Mouse (Mus musculus) embryonic facial prominence, embryonic 14.5 days (tissue): ENCODE measurements around the gene Cspg4. TPM values are rescaled to one million over a fixed set of nuclear protein-coding genes. Genes with fewer than 3 reads are reported as not detected.

Experiments used
- ATAC-seq: fragments of 200-750 bp; cut with Nextera tagmentation; 2 replicates; pipeline ENCODE4 v1.8.0; 2017; ENCODE audit warnings: low read depth, moderate number of reproducible peaks, moderate TSS enrichment
- DNase-seq: peaks from one replicate; pipeline ENCODE4 v3.0.0-alpha.2; 2015; ENCODE audit warnings: low spot score
- H3K27ac ChIP-seq: fragments of 300-500 bp; sonication (generic); replicated peaks from 2 replicates; pipeline ENCODE4 v1.5.1; 2014; ENCODE audit warnings: low read depth, mild to moderate bottlenecking, low read length, moderate library complexity
- H3K27me3 ChIP-seq: fragments of 300-500 bp; sonication (generic); replicated peaks from 2 replicates; pipeline ENCODE4 v1.6.1; 2014; ENCODE audit warnings: low read length; ENCODE audit not compliant: control insufficient read depth, insufficient read depth
- H3K36me3 ChIP-seq: fragments of 300-500 bp; sonication (generic); 2 replicates; pipeline ENCODE4 v1.6.1; 2014; ENCODE audit warnings: low read length, mixed read lengths; ENCODE audit not compliant: control insufficient read depth, insufficient read depth
- H3K4me1 ChIP-seq: fragments of 300-500 bp; sonication (generic); 2 replicates; pipeline ENCODE4 v1.6.1; 2014; ENCODE audit warnings: antibody characterized with exemption, low read length; ENCODE audit not compliant: control insufficient read depth, insufficient read depth
- H3K4me2 ChIP-seq: fragments of 300-500 bp; sonication (generic); 2 replicates; pipeline ENCODE4 v1.6.1; 2014; ENCODE audit warnings: low read depth, mild to moderate bottlenecking, low read length, moderate library complexity, mixed read lengths
- H3K4me3 ChIP-seq: fragments of 300-500 bp; sonication (generic); 2 replicates; pipeline ENCODE4 v1.5.1; 2014; ENCODE audit warnings: low read depth, mild to moderate bottlenecking, low read length
- H3K9ac ChIP-seq: fragments of 300-500 bp; sonication (generic); 2 replicates; pipeline ENCODE4 v1.6.1; 2014; ENCODE audit warnings: low read depth, mild to moderate bottlenecking, low read length, moderate library complexity, mixed read lengths
- H3K9me3 ChIP-seq: fragments of 300-500 bp; sonication (generic); 2 replicates; pipeline ENCODE4 v1.6.1; 2016; ENCODE audit warnings: low read length; ENCODE audit not compliant: control insufficient read depth
- WGBS: fragments of 180-500 bp; shearing (Covaris S2); extraction: QIAGEN DNeasy Blood & Tissue Kit; methylation state at CpG from one replicate; pipeline ENCODE4 v1.1.7; 2014; 5-methylcytosine and 5-hydroxymethylcytosine counted together
- polyA plus RNA-seq: library from polyadenylated mRNA; unstranded; fragments of >200 nt; fragmentation: Nextera tagmentation; extraction: Ambion mirVana; gene quantifications from 2 replicates; pipeline ENCODE4 v1.2.1, GENCODE M21; 2014

Gene Cspg4
- polyA plus RNA-seq, 1 experiment from 2014 or later: 34.8 TPM

DNA sequence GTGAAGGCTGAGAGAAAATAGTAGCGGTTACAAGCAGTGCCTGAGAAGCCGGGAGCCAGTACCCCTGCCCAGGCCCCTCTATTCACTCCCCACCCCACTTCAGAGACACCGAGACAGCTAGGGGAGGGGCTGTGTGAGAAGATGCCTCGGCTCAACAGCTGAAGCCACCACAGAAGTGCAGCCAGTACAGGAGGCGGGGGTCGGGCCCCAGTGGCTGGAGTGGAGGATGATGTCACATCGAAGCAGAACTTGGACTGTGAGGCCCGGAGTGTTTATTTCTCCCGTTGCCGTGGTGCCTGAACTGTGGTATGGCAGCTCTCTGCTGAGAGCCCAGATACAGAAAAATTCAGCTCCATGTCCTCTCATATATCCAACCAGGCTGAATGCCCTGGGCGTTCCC lies 13.1 kb upstream of the Cspg4 start:
- Histone ChIP-seq H3K9me3 (no peaks in the 10 kb centered on the region), H3K36me3 (no peaks in the 10 kb centered on the region), H3K9ac (peak overlapping the region; percentile 46), H3K4me2 (peak overlapping the region; percentile 28), H3K27ac (peak overlapping the region; percentile 79; the same call in 1 of the 2 replicates), H3K27me3 (no peaks in the 10 kb centered on the region), H3K4me1 (peaks cover 11% of the 10 kb centered on the region), H3K4me3 (no peak overlapping the region)
- 28% methylated on average over 11 of the region's 11 CpGs for WGBS
- peak; percentile 88 for ATAC-seq
- peak; percentile 86 for DNase-seq

DNA sequence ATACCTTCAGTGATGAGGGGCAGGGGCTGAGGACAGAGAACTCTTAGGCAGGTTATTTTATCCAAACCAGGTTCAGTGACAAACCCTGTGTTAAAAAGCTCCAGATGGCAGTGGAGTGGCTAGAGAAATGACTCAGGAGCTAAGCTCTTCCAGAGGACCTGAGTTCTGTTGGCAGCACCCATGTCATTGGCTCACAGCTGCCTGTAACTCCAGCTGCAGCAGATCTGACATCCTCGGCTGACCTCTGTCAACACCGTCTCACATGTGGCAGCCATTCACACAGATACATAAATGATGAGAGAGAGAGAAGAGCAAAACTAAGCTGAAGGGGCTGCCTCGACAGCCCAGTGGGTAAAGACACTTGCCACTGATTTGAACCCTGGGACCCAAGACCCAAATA lies 7.4 kb upstream of the Cspg4 start:
- Histone ChIP-seq H3K4me2 (no peak overlapping the region), H3K4me1 (peaks cover 5% of the 10 kb centered on the region; the same call in 1 of the 2 replicates), H3K27me3 (no peaks in the 10 kb centered on the region), H3K4me3 (no peak overlapping the region), H3K9ac (no peak overlapping the region), H3K36me3 (no peaks in the 10 kb centered on the region), H3K9me3 (no peaks in the 10 kb centered on the region), H3K27ac (no peak overlapping the region)
- WGBS: 33% methylated on average over 3 of the region's 3 CpGs
- DNase-seq (no peak), ATAC-seq (no peak)

DNA sequence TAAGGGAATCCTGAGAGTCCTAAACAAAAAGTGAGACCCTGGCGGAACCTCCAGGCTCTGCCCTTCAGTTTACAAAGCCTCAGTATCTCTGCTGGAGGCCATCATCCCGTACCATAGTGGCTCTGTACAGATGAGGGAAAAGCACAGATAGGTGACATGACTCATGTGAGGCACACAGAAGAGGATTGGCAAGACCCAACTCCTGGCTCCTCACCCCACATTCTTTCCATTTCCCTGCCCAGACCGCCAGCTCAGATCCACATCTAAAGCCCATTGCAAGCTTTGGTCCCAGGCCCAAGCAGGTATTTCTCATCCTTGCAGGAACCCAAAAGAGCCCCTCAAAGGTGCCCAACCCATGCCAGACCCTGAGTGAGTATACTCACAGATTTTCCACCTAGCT lies 4.8 kb upstream of the Cspg4 start:
- Histone ChIP-seq H3K4me2 (no peak overlapping the region), H3K36me3 (no peaks in the 10 kb centered on the region), H3K27ac (peak overlapping the region; percentile 34; the same call in 1 of the 2 replicates), H3K9ac (no peak overlapping the region), H3K9me3 (no peaks in the 10 kb centered on the region), H3K27me3 (no peaks in the 10 kb centered on the region), H3K4me3 (no peak overlapping the region), H3K4me1 (peaks cover 24% of the 10 kb centered on the region)
- DNase-seq (no peak), ATAC-seq (no peak)
- 72% methylated on average over 3 of the region's 3 CpGs for WGBS

DNA sequence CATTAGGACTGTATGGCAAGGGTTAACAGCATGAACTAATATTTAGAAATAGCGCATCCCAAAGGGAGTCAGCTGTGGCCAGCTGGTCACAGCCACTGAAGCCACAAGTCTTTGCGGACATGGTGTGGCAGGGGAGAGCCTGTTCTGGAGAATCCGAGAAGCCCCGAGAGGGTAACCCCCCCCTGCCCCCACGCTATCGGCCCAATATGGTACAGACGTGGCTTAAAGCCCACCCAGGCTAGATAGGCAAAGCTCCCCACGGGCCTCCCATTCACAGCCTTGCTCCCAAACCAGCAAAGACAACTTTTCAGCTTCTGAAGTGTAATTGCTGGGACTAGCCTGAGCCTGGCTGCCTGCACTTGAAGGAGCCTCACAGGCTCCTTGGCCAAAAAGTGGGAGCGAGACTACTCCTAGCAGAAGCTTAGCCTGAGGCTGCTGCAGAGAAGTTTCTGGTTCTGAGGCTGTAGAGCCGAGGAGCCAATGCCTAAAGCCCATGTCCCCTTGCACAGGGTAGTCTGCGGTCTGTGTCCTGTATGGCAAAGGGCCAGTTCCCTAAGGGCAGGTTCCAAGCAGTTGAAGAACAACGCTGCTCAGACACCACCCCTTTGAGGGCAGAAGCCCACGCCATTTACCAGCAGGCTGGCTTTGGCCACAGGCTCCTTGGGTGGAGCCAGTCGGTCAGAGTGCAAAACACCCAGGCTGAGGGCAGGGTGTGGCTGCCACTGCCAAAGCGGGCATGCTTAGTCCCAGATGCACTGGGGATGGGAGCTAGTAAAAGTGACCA lies 4.2 kb upstream of the Cspg4 start:
- Histone ChIP-seq H3K27me3 (no peaks in the 10 kb centered on the region), H3K9ac (no peak overlapping the region), H3K9me3 (no peaks in the 10 kb centered on the region), H3K4me2 (no peak overlapping the region), H3K27ac (peak overlapping the region; percentile 34), H3K4me3 (no peak overlapping the region), H3K36me3 (no peaks in the 10 kb centered on the region), H3K4me1 (peaks cover 27% of the 10 kb centered on the region)
- DNase-seq (peak; percentile 50), ATAC-seq (peak; percentile 16; the same call in 1 of the 2 replicates)
- 37% methylated on average over 14 of the region's 15 CpGs for WGBS

DNA sequence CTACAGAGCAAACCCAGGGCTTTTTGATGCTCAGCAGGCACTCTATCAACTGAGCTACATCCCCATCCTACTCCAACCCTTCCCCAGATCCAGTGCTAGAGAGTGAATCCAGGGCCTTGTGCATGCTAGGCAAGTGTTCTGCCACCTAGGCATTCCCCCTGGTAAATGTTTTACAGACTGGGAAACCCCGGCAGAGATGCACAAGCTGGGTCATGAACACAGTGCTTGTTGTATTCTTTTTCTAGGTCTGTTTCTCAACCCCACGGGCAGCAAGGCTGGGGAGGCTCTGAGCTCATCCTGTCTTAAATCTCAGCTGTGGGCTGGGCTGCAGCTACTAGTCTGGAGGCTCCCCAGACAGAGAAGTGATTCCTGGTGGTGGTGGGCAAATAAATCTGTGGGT lies 2.0 kb upstream of the Cspg4 start:
- DNase-seq: no peak
- H3K4me2 ChIP-seq: no peak overlapping the region
- no peak overlapping the region for H3K9ac ChIP-seq
- no peaks in the 10 kb centered on the region for H3K36me3 ChIP-seq
- WGBS: 27% methylated on average over 2 of the region's 2 CpGs
- H3K4me1 ChIP-seq: peaks cover 46% of the 10 kb centered on the region
- H3K27me3 ChIP-seq: no peaks in the 10 kb centered on the region
- H3K9me3 ChIP-seq: no peaks in the 10 kb centered on the region
- no peak overlapping the region for H3K4me3 ChIP-seq
- no peak for ATAC-seq
- no peak overlapping the region for H3K27ac ChIP-seq

DNA sequence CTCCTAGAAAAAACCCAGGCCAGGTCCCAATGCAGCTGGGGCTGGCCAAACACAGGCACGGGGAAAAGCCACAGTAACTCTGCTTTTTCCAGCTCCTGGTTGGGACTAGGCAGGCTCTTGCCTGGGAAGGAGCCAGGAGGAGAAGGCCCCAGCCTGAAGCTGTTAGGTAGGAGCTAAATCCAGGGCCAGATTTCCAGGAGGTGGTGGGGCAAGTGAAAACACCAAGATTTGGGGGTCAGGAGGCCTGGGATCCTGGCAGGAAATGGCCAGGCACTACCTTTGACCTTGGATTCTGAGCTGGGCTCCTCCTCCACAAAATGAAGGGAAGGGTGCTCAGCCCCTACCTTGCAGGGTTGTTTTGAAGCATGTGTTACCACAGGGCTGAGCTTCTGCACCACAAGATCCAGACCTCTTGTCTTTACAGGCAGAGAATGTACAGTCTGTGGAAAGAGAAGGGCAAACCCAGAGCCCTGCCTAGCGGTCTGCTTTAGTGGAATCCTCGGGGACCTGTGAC lies 560 bp upstream of the Cspg4 start, which contains the start of gene Odf3l1:
Gene Odf3l1 (minus strand): TSS at position 464 of the 514 bp plus-strand sequence.
- Histone ChIP-seq H3K36me3 (no peaks in the 10 kb centered on the region), H3K4me2 (peak within 1 kb of the TSS; percentile 71), H3K27ac (peak within 1 kb of the TSS; percentile 28), H3K4me3 (peak within 1 kb of the TSS; percentile 57), H3K4me1 (peaks cover 60% of the 10 kb centered on the region), H3K9me3 (no peaks in the 10 kb centered on the region), H3K27me3 (no peaks in the 10 kb centered on the region), H3K9ac (peak within 1 kb of the TSS; percentile 77)
- ATAC-seq (no peak; the same call in 1 of the 2 replicates), DNase-seq (peak; percentile 79)
- 10% methylated on average over 3 of the region's 3 CpGs for WGBS

DNA sequence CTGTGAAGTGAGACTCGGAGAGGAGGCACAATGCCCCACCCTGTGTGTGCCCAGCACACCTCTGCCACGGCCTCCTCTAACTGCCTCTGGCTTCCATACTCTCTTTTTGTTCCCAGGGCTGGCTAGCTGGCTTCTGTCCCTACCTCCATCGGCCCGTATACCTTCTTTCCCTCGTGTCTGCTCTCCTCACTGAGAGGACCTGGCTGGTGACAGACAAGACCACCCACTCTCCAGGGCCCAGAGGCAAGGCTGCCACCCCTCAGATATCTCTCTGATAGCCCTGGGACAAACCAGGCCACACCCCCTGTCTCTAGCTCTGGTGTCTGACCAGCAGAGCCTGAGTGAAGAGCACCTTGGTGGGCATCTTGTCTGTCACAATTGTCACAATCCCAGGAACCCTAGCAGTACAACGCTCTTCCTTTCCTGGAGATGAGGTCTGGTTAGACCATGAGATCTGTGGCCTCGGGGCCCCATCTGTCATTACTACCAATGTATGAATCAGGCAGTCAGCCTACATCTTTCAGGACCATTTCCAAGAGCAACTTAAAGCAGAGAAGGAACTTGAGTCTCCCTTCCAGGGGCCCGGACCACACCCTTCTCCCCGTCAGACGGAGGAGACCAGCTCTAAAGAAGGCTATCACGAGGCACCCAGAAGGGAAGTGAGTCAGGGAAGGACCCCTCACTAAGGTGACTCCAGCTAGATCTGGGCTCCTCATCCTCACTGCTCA lies 1.0 kb downstream of the Cspg4 start:
- ATAC-seq: no peak
- H3K4me3 ChIP-seq: peak overlapping the region; percentile 57
- no peak for DNase-seq
- no peaks in the 10 kb centered on the region for H3K9me3 ChIP-seq
- no peaks in the 10 kb centered on the region for H3K36me3 ChIP-seq
- peak overlapping the region; percentile 71 for H3K4me2 ChIP-seq
- peak overlapping the region; percentile 34; the same call in 1 of the 2 replicates for H3K27ac ChIP-seq
- 47% methylated on average over 11 of the region's 11 CpGs for WGBS
- H3K4me1 ChIP-seq: peaks cover 70% of the 10 kb centered on the region
- H3K27me3 ChIP-seq: no peaks in the 10 kb centered on the region
- peak overlapping the region; percentile 77 for H3K9ac ChIP-seq

DNA sequence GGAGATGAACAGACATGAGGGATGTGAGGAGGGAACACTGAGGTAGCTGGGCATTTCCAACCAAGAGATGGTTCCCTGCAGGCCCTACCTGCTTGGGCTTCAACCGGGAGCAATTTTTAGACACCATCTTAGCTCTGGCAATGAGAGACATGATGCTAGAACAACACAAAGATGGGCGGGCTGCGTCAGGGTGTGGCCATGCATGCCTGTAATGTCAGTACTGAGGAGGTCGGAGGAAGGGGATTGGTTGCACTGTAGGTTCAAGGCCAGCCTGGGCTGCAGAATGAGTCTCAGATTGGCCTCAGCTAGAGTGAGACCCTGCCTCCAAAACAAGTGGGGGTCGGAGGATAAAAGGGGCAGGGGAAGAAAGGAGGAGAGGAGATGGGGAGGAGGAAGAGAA lies 1.6 kb downstream of the Cspg4 start:
- Histone ChIP-seq H3K27ac (no peak overlapping the region), H3K9ac (peak overlapping the region; percentile 77; the same call in 1 of the 2 replicates), H3K4me1 (peaks cover 76% of the 10 kb centered on the region), H3K4me2 (peak overlapping the region; percentile 71), H3K4me3 (peak overlapping the region; percentile 57), H3K36me3 (no peaks in the 10 kb centered on the region), H3K27me3 (no peaks in the 10 kb centered on the region), H3K9me3 (no peaks in the 10 kb centered on the region)
- DNase-seq (no peak), ATAC-seq (no peak)
- 80% methylated on average over 5 of the region's 5 CpGs for WGBS
